Mouse (Mus musculus) right cerebral cortex, postnatal 10 days (tissue): ENCODE measurements at regions not wholly inside any gene's neighbourhood (a gene's known extent, or its start where the extent isn't known, plus 50 kb on each side); places are given as distances from the start of the nearest gene placed in this dataset.

Experiments used
- DNase-seq, 2 experiments: peaks; one replicate each; pipeline ENCODE4 v3.0.0; 2021; ENCODE audit warnings: low spot score in 2 of 2

GRCm38 (mm10) chr14:100610017-100610760 is 325.7 kb upstream of the Klf12 start:
- DNase-seq: peak; percentile 26 to 27

GRCm38 (mm10) chr14:100607109-100607508 is 322.6 kb upstream of the Klf12 start:
- peak; percentile 47 to 54 for DNase-seq

GRCm38 (mm10) chr14:100600886-100601451 is 316.5 kb upstream of the Klf12 start:
- DNase-seq: no peak

DNA sequence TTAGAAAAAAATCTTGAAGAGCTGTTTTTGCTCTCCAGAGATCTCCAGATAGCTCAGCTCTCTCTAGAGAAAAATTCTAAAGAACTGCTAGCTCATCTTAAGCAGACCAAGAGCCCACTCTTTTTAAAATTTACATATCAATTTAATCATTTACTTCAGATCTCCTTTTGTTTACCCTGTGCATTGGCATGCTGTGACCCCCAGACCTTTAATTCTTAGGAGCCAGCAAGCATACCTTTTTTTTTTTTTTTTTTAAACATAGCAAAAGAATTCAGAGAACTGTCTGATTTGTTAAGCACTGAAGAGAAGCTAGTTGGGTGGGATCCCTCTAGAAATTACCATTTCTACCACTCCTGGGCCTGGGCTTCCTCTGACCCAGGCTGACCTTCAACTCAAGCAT is 285.5 kb upstream of the Klf12 start:
- DNase-seq: no peak

- no peak for DNase-seq
These were observed 277.4 kb upstream of the Klf12 start for GRCm38 (mm10) chr14:100561884-100562283.

GRCm38 (mm10) chr14:100558378-100558777 is 273.9 kb upstream of the Klf12 start:
- DNase-seq: peak; percentile 45 to 52

- DNase-seq: no peak
These were observed 268.0 kb upstream of the Klf12 start for GRCm38 (mm10) chr14:100552466-100552865.

DNA sequence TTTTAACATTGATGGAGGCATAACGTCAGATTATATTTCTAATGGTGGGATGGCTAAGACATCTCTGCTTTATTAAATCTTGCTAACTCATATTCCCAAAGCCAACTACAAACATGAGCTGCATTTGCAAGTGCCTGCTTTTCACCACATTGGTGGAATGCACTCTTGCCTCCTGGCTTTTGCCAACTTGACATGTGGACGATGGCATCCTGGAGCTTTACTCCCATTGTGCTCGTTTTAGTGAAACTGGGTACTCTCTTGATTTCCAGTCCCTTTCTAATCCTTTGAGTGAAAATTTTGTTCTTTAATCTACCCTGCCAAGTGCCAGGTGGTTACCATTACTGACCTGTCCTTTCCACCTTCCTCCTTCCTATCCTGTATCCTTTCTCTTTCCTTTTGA is 265.8 kb upstream of the Klf12 start:
- DNase-seq: no peak

DNA sequence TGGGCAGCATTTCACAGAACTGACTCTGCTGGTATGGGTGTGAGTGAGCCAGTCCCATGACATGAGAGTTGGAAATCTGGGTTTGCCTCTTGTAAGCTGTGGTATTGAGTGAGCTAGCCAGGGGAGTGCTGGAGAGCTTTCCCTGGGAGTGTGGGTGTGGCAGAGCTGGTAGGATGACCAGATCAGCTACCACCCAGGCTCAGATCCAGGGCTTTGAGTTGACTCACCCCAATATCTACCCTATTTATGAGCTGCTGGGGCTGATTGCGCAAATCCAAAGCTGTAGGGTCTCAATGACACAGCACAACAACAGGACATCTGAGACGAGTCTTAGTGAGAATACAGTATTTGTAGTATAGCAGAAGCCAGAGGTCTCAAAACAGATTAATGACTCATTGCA is 245.7 kb upstream of the Klf12 start:
- DNase-seq: no peak

DNA sequence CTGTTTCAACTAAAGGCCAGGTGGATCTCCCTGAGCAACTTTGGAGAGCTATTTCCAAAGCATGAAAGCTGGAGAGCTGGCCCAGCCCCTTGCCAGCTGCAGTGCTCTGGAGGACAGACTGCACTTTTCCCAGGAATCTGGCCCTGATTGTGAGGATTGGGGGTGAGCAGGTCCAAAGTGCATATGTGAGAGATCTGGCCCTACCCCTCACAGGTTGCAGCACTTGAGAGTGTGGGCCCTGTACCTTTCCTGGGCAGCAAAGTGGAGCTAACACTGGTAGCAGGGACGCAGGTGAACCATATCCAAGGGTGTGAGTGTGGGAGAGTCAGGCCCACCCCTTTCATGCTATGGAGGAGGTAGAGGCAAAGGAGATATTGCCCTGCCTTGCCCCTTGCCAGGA is 245.3 kb upstream of the Klf12 start:
- no peak for DNase-seq

DNA sequence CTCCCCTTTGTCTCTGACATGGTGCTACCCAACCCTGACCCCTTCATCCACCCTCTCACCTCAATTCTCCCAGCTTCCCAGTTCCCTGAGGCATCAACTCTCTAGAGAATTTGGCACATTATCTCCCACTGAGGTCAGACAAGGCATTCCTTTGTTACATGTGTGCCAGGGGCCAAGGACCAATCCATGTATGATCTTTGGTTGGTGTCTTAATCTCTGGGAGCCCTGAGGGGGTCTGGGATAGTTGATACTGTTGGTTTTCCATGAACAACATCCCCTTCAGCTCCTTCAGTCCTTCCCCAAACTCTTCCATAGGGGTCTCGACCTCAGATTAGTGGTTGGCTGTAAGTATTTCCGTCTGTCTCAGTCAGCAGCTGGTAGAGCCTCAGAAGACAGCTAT is 224.9 kb upstream of the Klf12 start:
- no peak for DNase-seq

- no peak for DNase-seq
These were observed 223.6 kb upstream of the Klf12 start for GRCm38 (mm10) chr14:100508087-100508486.

- no peak for DNase-seq
These were observed 223.1 kb upstream of the Klf12 start for GRCm38 (mm10) chr14:100507616-100508015.

GRCm38 (mm10) chr14:100488837-100489236 is 204.4 kb upstream of the Klf12 start:
- no peak for DNase-seq

DNA sequence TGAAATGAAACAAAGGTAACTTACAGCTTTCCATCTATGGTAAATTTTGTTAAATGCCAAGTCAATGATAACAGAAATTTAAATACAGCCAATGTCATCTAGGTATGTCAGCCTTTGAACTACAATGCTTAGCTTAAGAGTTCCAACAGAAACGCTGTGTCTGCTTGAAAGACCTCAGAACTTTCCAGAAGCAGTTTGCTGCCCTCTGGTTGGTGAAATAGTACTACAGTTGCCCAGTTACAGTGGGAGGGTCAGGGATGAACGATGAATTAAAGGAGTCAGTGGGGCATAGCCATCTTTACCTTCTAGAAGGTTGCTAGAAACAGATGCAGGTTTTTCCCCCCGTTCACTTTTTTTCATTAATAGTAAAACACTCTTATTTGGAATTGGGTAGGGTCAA is 201.0 kb upstream of the Klf12 start:
- DNase-seq: no peak

DNA sequence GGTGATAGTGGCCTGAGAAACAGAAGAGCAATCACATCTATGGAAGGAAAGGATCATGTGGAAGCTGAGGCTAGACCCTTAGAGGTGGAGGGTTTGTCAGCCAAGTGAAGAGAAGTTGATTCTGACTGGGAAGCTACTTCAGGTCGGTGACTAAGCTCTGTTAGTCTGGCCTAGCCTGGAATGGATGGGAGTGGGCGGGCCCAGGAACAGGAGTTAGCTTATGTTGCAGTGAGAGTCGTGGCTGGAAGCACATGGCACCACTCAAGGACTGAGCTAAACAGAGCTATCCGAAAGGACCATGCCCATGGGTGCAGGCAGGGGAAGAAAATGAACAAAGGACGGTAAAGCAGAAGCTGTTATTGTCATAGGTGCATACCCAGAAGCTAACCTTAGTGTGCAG is 199.6 kb upstream of the Klf12 start:
- no peak for DNase-seq

- DNase-seq: peak; percentile 67 to 75
These were observed 193.3 kb upstream of the Klf12 start for GRCm38 (mm10) chr14:100477595-100478380.

DNA sequence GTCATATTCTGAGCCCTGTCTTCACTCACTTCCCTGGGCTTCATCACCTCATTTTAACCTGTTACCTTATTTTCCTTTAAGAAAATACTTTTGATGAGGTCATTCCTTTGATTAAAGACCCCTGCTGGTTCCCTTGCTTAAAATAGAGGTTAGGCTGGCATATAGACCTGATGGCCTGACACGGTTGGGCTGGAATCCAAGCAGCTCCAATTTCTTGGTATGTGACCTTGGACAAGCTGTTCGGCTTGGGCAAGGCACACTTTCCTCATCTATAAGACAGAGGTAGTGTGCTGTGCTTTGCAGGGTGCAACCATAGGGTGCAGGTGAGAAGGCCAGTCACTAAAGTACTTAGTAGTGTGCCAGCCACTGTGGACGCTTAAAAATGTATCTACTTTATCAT is 183.8 kb upstream of the Klf12 start:
- no peak for DNase-seq

GRCm38 (mm10) chr14:100462321-100462720 is 177.8 kb upstream of the Klf12 start:
- no peak for DNase-seq

- peak; percentile 85 to 89 for DNase-seq
These were observed 176.9 kb upstream of the Klf12 start for GRCm38 (mm10) chr14:100461141-100462043.

- DNase-seq: peak; percentile 22 to 31
These were observed 175.3 kb upstream of the Klf12 start for GRCm38 (mm10) chr14:100459601-100460290.
